Mouse (Mus musculus): ENCODE data around the gene Dgcr8. TPM values are rescaled to one million over a fixed set of nuclear protein-coding genes. Genes with fewer than 3 reads are reported as not detected.

Dgcr8 gene
- 28.9 and 34.3 TPM in 2 replicates for polyA plus RNA-seq (2014; fragmentation: Nextera tagmentation; extraction: Ambion mirVana)

DNA sequence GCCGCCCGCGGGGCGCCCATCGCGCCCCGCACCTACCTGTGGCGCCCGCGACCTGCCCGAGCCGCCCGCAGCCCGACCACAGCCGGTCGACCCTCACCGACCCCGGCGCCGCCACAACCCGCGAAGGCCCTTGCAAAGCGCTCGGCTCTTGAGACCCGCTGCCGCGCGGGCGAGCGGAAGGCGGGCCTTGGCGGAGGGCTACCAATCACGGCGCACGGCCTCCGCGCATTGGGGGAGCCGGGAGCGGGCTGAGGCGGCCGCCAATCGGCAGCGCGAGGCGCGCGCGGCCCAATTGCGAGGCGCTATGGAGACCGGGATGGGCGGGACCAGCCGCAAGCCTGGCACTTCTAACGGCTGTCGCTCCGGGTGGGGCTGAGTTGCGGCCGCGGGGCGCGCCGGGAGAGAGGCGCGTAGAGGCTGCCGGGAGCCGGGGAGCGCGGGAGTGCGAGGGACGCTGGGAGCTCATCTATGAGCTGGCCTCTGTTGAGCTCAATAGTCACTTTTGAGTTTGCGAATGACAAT lies at the start of gene Dgcr8:
Gene Dgcr8, minus strand, starts transcription at position 180 of the 522 bp plus-strand sequence.
- peak within 1 kb of the TSS; percentile 90 for H3K27ac ChIP-seq (replicated peaks; ENCODE audit: low read depth, low read length)
- H3K4me2 ChIP-seq (ENCODE audit: low read depth, low read length), result peak within 1 kb of the TSS; percentile 94
- H3K27me3 ChIP-seq (replicated peaks; ENCODE audit: control insufficient read depth, insufficient read depth, low read length), result no peaks in the 10 kb centered on the region
- WGBS, result under 1% methylated on average over 28 of the region's 71 CpGs
- H3K4me1 ChIP-seq (ENCODE audit: control insufficient read depth, insufficient read depth, low read length), result peaks cover 18% of the 10 kb centered on the region
- peak within 1 kb of the TSS; percentile 92 for H3K4me3 ChIP-seq (ENCODE audit: low read depth, low read length)
- H3K9me3 ChIP-seq (ENCODE audit: control insufficient read depth, low read length), result no peaks in the 10 kb centered on the region
- H3K36me3 ChIP-seq (ENCODE audit: control insufficient read depth, insufficient read depth, low read length), result peaks cover 19% of the 10 kb centered on the region
- peak within 1 kb of the TSS; percentile 98 for H3K9ac ChIP-seq (ENCODE audit: low read depth, low read length)
- DNase-seq (ENCODE audit: low spot score), result peak; percentile 99
- ATAC-seq (ENCODE audit: low read depth), result peak; percentile 99

DNA sequence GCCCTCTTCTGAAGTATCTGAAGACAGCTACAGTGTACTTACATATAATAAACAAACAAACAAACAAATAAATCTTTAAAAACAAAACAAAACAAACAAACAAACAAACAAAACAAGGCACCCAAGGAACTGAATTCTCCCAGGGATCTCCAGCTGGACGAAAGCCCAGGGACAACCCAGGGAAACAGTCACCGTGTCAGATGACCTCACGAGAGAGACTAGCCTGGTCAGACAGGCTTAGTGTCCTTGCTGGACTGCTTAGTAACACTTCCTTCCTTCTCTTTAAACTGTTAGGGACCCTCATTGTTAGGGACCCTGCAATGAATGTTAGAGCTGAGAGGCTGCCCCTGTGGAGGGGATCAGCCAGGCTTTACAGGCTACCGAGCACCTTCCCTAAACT lies 48.2 kb upstream of the Dgcr8 start:
- WGBS, result 89% methylated on average over 4 of the region's 4 CpGs
- Histone ChIP-seq H3K9me3 (ENCODE audit: control insufficient read depth, low read length) (no peaks in the 10 kb centered on the region), H3K27me3 (replicated peaks; ENCODE audit: control insufficient read depth, insufficient read depth, low read length) (no peaks in the 10 kb centered on the region), H3K36me3 (ENCODE audit: control insufficient read depth, insufficient read depth, low read length) (no peaks in the 10 kb centered on the region; the same call in 1 of the 2 replicates), H3K4me3 (ENCODE audit: low read depth, low read length) (no peak overlapping the region), H3K27ac (replicated peaks; ENCODE audit: low read depth, low read length) (no peak overlapping the region), H3K9ac (ENCODE audit: low read depth, low read length) (no peak overlapping the region), H3K4me1 (ENCODE audit: control insufficient read depth, insufficient read depth, low read length) (no peaks in the 10 kb centered on the region), H3K4me2 (ENCODE audit: low read depth, low read length) (no peak overlapping the region)
- ATAC-seq (ENCODE audit: low read depth), result no peak
- no peak for DNase-seq (ENCODE audit: low spot score)

- WGBS, result 96% methylated on average over 3 of the region's 3 CpGs
- no peak for ATAC-seq (ENCODE audit: low read depth)
- H3K36me3 ChIP-seq (ENCODE audit: control insufficient read depth, insufficient read depth, low read length), result no peaks in the 10 kb centered on the region; the same call in 1 of the 2 replicates
- H3K9me3 ChIP-seq (ENCODE audit: control insufficient read depth, low read length), result no peaks in the 10 kb centered on the region
- H3K4me3 ChIP-seq (ENCODE audit: low read depth, low read length), result no peak overlapping the region
- no peaks in the 10 kb centered on the region for H3K27me3 ChIP-seq (replicated peaks; ENCODE audit: control insufficient read depth, insufficient read depth, low read length)
- H3K27ac ChIP-seq (replicated peaks; ENCODE audit: low read depth, low read length), result no peak overlapping the region
- no peak overlapping the region for H3K9ac ChIP-seq (ENCODE audit: low read depth, low read length)
- DNase-seq (ENCODE audit: low spot score), result no peak
- H3K4me2 ChIP-seq (ENCODE audit: low read depth, low read length), result no peak overlapping the region
- H3K4me1 ChIP-seq (ENCODE audit: control insufficient read depth, insufficient read depth, low read length), result no peaks in the 10 kb centered on the region
Observed at GRCm38 (mm10) chr16:18335981-18336380, 46.9 kb upstream of the Dgcr8 start.

- Histone ChIP-seq H3K4me3 (ENCODE audit: low read depth, low read length) (no peak overlapping the region), H3K9ac (ENCODE audit: low read depth, low read length) (no peak overlapping the region), H3K4me1 (ENCODE audit: control insufficient read depth, insufficient read depth, low read length) (no peaks in the 10 kb centered on the region), H3K4me2 (ENCODE audit: low read depth, low read length) (no peak overlapping the region), H3K27me3 (replicated peaks; ENCODE audit: control insufficient read depth, insufficient read depth, low read length) (no peaks in the 10 kb centered on the region), H3K9me3 (ENCODE audit: control insufficient read depth, low read length) (no peaks in the 10 kb centered on the region), H3K27ac (replicated peaks; ENCODE audit: low read depth, low read length) (no peak overlapping the region), H3K36me3 (ENCODE audit: control insufficient read depth, insufficient read depth, low read length) (no peaks in the 10 kb centered on the region; the same call in 1 of the 2 replicates)
- ATAC-seq (ENCODE audit: low read depth) (no peak), DNase-seq (ENCODE audit: low spot score) (no peak)
- 88% methylated on average over 3 of the region's 3 CpGs for WGBS
Observed at GRCm38 (mm10) chr16:18333976-18334375, 44.9 kb upstream of the Dgcr8 start.

DNA sequence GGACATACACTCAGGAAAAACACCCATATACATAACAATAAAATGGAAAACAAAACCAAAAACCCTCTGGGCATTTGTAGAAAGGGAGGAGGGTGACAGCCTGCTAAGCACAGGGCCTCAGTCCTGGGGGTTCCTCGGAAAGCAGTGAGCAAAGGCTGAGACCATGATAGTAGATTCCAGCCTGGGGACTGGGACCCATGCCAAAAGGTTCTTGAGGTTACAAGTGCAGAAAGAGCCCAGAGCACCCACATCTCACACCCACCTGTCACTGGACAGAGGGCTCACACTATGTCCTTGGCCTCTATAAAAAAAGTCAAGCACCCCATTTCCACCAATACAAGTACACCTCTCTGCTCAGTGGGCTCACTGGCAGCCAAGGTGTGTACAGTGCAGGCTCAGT lies 39.5 kb upstream of the Dgcr8 start:
- Histone ChIP-seq H3K4me3 (ENCODE audit: low read depth, low read length) (no peak overlapping the region), H3K36me3 (ENCODE audit: control insufficient read depth, insufficient read depth, low read length) (no peaks in the 10 kb centered on the region), H3K27me3 (replicated peaks; ENCODE audit: control insufficient read depth, insufficient read depth, low read length) (no peaks in the 10 kb centered on the region), H3K27ac (replicated peaks; ENCODE audit: low read depth, low read length) (no peak overlapping the region), H3K9ac (ENCODE audit: low read depth, low read length) (no peak overlapping the region), H3K4me1 (ENCODE audit: control insufficient read depth, insufficient read depth, low read length) (no peaks in the 10 kb centered on the region), H3K4me2 (ENCODE audit: low read depth, low read length) (no peak overlapping the region), H3K9me3 (ENCODE audit: control insufficient read depth, low read length) (no peaks in the 10 kb centered on the region)
- 68% methylated on average over 1 of the region's 1 CpGs for WGBS
- ATAC-seq (ENCODE audit: low read depth), result no peak
- no peak for DNase-seq (ENCODE audit: low spot score)

DNA sequence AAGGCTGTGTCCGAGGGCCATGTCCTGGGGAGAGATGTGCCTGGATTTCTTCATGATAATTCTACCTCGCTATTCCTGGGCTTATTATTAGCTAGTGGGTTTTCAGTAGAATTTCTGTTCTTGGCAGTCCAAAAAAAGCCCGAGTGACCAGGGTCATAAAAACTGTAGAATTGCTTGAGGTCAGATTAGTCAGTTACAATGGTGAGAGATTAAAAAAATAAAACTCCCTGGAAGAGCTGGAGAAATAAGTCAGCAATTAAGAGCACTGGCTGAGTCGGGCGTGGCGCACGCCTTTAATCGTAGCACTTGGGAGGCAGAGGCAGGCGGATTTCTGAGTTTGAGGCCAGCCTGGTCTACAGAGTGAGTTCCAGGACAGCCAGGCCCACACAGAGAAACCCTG lies 38.9 kb upstream of the Dgcr8 start:
- Histone ChIP-seq H3K4me1 (ENCODE audit: control insufficient read depth, insufficient read depth, low read length) (no peaks in the 10 kb centered on the region), H3K9me3 (ENCODE audit: control insufficient read depth, low read length) (no peaks in the 10 kb centered on the region), H3K36me3 (ENCODE audit: control insufficient read depth, insufficient read depth, low read length) (no peaks in the 10 kb centered on the region), H3K27me3 (replicated peaks; ENCODE audit: control insufficient read depth, insufficient read depth, low read length) (no peaks in the 10 kb centered on the region), H3K27ac (replicated peaks; ENCODE audit: low read depth, low read length) (no peak overlapping the region), H3K4me3 (ENCODE audit: low read depth, low read length) (no peak overlapping the region), H3K4me2 (ENCODE audit: low read depth, low read length) (no peak overlapping the region), H3K9ac (ENCODE audit: low read depth, low read length) (no peak overlapping the region)
- DNase-seq (ENCODE audit: low spot score) (no peak), ATAC-seq (ENCODE audit: low read depth) (no peak)
- 91% methylated on average over 9 of the region's 9 CpGs for WGBS

DNA sequence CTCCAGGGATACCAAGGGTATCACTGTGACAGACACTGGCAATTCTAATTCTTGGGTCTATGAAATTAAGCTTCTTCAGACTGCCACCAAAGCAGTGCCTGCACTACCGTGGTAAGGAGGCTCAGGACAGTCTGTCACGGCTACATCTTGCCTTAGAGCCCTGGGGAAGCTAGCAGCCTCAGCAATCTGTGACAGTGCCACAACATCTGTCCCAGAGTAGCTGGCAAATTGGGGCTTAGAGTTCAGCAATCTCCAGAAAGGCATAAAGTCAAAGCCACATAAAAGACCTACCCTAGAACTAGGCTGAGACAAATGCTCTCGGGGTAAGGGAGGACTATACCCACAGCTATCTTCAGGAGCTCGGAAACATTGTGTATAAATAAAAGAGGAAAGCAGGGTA lies 36.7 kb upstream of the Dgcr8 start:
- WGBS, result 64% methylated on average over 4 of the region's 4 CpGs
- no peaks in the 10 kb centered on the region for H3K27me3 ChIP-seq (replicated peaks; ENCODE audit: control insufficient read depth, insufficient read depth, low read length)
- DNase-seq (ENCODE audit: low spot score) (no peak), ATAC-seq (ENCODE audit: low read depth) (no peak)
- no peaks in the 10 kb centered on the region for H3K9me3 ChIP-seq (ENCODE audit: control insufficient read depth, low read length)
- H3K9ac ChIP-seq (ENCODE audit: low read depth, low read length), result no peak overlapping the region
- no peak overlapping the region for H3K4me3 ChIP-seq (ENCODE audit: low read depth, low read length)
- H3K36me3 ChIP-seq (ENCODE audit: control insufficient read depth, insufficient read depth, low read length), result no peaks in the 10 kb centered on the region
- no peak overlapping the region for H3K4me2 ChIP-seq (ENCODE audit: low read depth, low read length)
- no peaks in the 10 kb centered on the region for H3K4me1 ChIP-seq (ENCODE audit: control insufficient read depth, insufficient read depth, low read length)
- no peak overlapping the region for H3K27ac ChIP-seq (replicated peaks; ENCODE audit: low read depth, low read length)

GRCm38 (mm10) chr16:18324031-18324430 lies 35.0 kb upstream of the Dgcr8 start:
- Histone ChIP-seq H3K4me2 (ENCODE audit: low read depth, low read length) (no peak overlapping the region), H3K36me3 (ENCODE audit: control insufficient read depth, insufficient read depth, low read length) (no peaks in the 10 kb centered on the region), H3K27me3 (replicated peaks; ENCODE audit: control insufficient read depth, insufficient read depth, low read length) (no peaks in the 10 kb centered on the region), H3K4me3 (ENCODE audit: low read depth, low read length) (no peak overlapping the region), H3K27ac (replicated peaks; ENCODE audit: low read depth, low read length) (no peak overlapping the region), H3K9me3 (ENCODE audit: control insufficient read depth, low read length) (no peaks in the 10 kb centered on the region), H3K9ac (ENCODE audit: low read depth, low read length) (no peak overlapping the region), H3K4me1 (ENCODE audit: control insufficient read depth, insufficient read depth, low read length) (no peaks in the 10 kb centered on the region)
- ATAC-seq (ENCODE audit: low read depth), result no peak
- 83% methylated on average over 6 of the region's 6 CpGs for WGBS
- no peak for DNase-seq (ENCODE audit: low spot score)

DNA sequence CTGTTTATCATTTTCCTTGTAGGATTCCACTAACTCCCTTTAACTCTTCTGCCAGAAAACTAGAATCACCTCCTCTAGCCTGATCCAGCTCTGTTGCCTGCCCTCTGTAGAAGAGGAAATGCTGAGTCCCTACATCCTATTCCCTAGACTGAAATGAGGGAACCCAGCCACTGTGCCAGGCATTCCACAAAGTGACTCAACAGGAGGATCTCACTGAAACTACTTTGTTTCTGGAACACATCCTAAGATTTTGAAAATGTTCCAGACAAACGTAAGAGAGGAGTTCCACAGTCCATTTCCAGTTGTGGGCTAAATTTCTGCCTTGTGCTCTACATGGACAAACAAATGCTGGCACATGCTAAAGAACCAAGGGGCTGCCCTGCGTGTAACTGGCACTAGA lies 34.4 kb upstream of the Dgcr8 start:
- no peaks in the 10 kb centered on the region for H3K36me3 ChIP-seq (ENCODE audit: control insufficient read depth, insufficient read depth, low read length)
- H3K9me3 ChIP-seq (ENCODE audit: control insufficient read depth, low read length), result no peaks in the 10 kb centered on the region
- H3K9ac ChIP-seq (ENCODE audit: low read depth, low read length), result no peak overlapping the region
- 69% methylated on average over 2 of the region's 2 CpGs for WGBS
- no peak overlapping the region for H3K4me2 ChIP-seq (ENCODE audit: low read depth, low read length)
- no peaks in the 10 kb centered on the region for H3K4me1 ChIP-seq (ENCODE audit: control insufficient read depth, insufficient read depth, low read length)
- no peak overlapping the region for H3K4me3 ChIP-seq (ENCODE audit: low read depth, low read length)
- no peaks in the 10 kb centered on the region for H3K27me3 ChIP-seq (replicated peaks; ENCODE audit: control insufficient read depth, insufficient read depth, low read length)
- no peak for DNase-seq (ENCODE audit: low spot score)
- ATAC-seq (ENCODE audit: low read depth), result no peak
- no peak overlapping the region for H3K27ac ChIP-seq (replicated peaks; ENCODE audit: low read depth, low read length)
